Mouse (Mus musculus): Measurements from ENCODE around the gene Prr5.
A peak's percentile ranks its signal among the peaks of the same experiment; 100 is the strongest.

GRCm38 (mm10) chr15:84679090-84679489 is 9.7 kb downstream of the Prr5 start:
- TF ChIP-seq EP300 (IDR thresholded peaks at IDR 0.05; ENCODE audit: low read depth) = no peak
- peak; percentile 65 for TF ChIP-seq CTCF (IDR thresholded peaks at IDR 0.05; ENCODE audit: low read depth)

Data from liver, postnatal 0 days (tissue).